Mouse (Mus musculus) ovary, postnatal 14 days (tissue): ENCODE measurements at regions not wholly inside any gene's neighbourhood (a gene's known extent, or its start where the extent isn't known, plus 50 kb on each side); places are given as distances from the start of the nearest gene placed in this dataset.

ENCODE experiments used
- DNase-seq: peaks from one replicate; pipeline ENCODE4 v3.0.0; 2022; ENCODE audit warnings: low spot score

DNA sequence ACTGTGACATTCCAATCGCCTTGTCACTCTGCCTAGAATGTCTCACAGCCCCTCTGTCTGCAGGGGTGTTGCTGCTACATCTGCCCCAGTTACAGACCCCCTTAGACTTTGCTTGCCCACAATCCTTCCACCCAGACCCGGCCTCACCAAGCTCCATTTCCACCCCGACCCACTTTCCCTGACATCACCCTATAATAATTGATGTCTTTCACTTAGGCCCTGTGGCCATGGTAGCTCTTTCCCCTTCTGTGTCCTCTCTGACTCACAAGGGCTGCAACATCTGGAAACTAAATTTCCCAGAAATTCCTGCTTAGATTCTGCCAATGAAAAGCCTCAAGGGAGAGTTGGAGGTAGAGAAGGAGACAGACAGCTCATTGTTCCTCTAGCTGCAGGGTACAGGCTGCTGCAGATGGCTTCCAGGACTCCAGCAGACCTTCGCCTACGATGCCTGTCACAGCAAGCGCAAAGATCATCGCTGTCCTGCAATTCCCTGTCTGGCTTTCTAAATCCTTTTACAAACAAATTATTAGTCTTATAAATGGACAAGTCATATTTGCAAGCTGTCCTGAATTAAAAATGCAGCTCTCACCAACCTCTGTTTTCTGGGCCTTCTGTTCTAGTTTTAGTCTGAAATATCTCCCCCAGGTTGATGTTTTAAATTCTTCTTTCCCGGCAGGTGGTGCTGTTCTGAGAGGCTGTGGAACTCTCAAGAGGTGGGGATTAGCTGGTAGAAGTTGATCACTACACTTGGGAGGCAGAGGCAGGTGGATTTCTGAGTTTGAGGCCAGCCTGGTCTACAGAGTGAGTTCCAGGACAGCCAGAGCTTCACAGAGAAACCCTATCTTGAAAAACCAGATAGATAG, 104.9 kb upstream of the Oxgr1 start:
- DNase-seq: no peak

DNA sequence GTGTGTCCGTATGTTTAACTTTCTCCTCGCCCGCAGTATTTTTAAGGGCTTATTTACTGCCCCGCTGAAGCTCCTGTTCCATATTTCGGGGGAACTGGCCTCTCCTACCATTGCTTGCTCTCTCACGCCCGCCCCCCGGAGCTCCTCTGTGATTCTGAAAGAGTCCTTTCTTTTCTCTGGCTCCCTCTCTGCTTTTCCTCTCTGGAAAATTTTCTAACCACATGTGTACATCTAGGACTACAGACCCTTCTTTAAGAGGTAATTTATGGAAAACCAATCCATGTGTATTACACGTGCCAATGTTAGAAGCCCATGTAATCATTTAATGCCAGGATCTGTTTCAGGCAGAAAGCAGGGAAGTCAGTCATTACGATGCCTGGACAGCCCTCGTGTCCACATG, 106.6 kb upstream of the Oxgr1 start:
- DNase-seq: no peak

DNA sequence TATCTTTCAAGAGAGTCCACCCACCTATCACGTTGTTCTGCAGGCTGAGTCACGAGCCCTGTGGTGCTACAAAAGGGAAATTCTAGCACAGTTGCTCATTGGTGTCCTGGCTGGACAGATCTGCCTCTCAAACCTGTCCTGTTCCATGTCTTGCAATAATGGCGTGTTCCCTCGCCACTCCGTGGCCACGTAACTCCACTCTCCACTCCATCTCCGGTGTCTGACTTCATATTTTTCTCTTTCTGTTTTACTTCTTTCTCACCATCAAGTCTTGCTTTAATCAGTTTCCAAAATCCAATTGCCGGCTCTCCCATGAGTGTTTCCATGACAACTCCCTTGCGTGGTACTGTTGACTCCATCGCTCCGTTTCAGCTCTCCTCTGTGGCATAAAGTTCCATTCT, 107.1 kb upstream of the Oxgr1 start:
- no peak for DNase-seq

DNA sequence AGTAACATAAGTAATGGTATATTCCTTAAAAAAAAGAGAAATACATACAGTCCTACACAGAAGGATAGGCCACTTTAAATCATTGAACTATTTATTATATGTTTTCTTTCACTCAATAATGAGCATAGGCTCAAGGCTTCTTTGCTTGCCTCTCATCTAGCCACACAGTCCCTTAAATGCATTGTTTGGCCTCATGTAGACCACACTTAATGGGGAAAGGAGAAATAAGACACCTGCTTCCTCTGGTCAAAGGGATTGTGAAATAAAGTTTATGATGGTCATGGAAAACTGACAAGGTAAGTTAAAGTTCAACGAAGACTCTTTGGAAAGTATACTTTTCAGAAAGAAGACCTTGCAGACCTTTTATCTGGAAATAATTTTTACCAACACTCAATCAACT, 108.4 kb upstream of the Oxgr1 start:
- DNase-seq: no peak

DNA sequence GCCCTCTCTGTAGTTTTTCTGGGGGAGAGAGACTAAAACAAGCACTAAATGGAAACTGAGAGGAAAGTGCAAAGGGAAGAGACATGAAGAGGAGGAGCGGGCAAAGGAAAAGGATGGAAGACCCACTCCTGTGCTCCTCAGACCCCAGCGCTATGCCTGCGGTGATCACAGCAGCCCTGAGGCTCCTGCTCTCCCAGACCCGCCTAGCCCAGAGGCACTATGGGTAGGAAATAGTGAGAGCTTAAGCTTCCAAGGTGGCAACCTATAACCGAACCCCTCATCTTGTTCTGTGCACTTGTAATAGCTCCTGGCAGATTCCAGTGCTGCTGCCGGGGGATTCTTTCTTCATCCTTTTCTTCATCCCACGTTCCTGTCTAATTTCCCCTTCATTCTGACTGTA, 112.2 kb upstream of the Oxgr1 start:
- DNase-seq: no peak

DNA sequence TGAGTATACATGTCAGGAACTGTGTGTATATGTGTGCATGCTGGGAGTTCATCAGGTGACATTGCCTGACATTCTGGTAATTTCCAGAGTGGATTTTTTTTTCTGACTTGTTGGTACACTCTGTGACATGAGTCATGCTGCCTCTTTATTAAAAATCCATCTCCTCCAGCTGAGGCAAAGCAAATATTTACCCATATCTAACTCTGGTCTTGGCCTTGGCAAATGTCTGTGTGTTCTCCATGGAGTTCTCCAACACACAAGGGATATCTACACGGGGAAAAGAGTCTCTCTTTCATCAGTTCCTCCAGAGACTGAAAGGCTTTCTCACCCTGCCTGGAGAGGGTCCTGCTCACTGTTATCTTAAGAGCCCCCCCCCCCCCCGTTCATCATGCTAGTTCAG, 111.3 kb upstream of the Mbnl2 start:
- no peak for DNase-seq

DNA sequence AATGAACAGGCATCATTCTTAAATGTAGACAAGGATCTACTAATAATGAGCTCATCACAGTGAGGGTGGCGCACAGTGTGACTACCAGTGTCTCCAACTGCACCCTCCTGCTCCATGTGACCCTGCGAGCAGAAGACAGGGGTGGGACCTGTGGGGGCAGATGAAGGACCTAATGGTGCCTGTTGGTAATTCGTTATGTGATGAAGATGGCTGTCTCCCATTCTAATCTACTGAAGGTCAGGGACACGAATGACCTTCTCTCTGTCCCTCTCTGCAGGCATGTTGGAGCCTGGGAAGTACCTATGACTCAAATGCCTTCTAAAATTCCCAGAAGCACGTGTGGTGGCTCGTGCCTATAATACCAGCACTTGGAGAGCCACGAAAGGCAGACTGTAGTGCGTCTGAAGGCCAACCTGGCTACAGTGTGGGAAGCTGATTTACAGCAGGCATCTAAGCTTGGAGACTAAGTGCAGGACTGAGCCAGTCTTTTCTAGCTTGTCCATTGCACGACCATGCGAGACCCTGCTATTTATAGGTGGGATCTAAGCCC, 109.9 kb upstream of the Mbnl2 start:
- DNase-seq: no peak

DNA sequence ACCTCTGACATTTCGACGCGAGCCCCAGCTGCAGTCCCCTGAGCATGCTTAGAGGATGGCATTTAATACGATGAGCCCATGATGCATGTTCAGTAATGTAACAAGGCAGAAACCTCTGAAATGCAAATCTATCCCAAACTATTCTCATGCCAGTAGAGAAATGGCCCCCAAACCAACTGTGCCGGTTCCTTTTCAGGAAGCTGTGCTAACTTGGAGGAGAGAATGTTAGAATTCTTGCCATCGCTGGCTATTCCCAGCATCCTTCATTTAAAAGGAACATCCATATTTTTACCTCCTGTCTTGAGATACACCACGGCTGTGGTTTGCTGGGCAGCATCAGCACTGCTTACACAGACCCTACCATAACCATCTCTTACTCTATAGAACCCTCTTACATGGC, 104.7 kb upstream of the Mbnl2 start:
- DNase-seq: no peak

DNA sequence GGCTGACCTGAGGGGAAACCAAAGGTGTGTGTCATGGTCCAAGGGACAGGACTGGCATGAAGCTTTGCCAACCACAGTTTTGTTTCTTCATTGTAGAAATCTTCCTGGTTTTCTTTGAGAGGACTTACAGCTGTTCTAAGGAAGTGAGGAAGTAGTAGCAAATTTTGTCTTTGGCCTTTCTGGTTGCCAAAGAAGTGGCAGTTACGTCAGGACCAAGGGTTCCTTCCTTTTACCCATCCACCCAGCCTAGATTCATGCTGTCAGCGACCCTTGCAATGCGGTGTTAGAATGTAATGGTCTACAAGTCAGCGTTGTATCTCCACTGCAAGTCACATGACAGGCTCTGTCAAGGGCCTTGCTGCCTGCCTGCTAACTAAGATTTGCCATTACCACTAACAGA, 103.4 kb upstream of the Mbnl2 start:
- no peak for DNase-seq

DNA sequence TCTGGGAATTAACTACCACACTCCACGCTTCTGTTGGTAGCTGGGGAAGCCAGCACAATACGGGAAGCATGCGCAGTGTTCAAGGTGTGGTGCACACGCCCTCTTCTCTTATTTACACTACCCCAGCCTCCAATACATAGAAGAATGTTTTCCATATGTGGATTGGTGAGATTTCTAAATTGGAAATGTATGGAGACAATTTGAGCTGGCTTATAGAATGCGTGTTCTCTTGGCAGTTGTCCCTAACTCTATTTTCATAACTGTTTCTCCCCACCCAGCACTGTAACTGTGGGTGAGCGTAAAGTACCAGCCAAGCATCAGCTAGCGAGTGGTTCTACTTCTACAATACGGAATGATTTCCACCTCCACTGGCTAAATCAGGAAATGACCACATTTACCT, 102.6 kb upstream of the Mbnl2 start:
- DNase-seq: no peak

DNA sequence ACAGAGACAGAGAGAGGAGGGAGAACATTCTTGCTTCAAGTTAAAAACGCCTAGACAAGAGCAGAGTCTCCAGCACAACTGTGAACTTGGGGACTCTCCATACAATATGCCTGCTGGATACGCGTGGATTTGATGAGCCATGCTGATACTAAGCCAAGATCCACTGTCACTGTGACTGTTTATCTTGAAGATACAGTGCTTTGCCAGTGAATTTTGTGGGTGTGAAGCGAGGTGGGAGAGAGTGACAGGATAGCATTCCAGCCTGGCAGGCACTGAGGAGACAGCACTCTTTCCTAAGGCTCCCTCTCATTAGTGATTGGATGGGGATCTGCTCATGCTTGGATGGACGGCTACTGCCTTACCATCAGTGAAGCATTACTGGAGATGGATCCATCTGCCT, 100.9 kb upstream of the Mbnl2 start:
- DNase-seq: no peak

DNA sequence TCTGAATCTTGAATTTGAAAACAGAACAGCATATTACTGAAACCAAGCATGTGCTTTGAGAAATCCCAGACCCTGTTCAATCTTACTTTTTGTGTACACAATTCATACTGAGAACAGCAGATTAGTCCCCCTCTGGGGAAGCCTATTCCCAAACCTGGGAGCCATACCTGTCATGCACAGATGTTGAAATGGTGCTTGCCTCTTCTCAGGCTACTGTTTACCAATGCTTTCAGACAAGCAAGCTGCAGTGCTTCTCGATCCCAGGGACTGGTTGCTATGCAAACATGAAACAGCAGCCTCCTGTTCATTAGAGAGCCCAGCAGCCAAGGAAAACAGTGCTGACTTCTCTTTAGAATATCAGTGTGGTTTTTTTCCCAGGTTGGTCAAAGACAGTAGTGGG, 80.3 kb upstream of the Mbnl2 start:
- DNase-seq: no peak

DNA sequence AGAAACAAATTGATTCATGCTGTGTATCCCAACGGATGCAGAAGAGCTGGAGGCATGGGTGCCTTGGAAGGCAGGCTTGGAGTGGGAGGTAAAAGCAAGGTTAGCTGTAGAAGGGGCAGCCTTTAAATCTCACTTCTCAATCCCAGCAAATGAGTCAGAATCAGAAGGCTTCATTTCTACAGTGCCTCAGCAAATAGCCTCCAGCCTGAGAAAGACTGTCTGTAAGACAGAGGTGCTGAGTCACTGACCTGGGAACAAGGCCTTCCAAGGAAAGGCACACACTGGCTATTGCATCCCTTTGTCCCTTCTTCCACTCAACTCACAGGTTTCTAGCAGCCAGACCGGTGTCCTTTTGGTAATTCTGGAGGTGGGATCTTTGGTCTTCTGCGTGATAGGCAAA, 63.7 kb upstream of the Mbnl2 start:
- no peak for DNase-seq

DNA sequence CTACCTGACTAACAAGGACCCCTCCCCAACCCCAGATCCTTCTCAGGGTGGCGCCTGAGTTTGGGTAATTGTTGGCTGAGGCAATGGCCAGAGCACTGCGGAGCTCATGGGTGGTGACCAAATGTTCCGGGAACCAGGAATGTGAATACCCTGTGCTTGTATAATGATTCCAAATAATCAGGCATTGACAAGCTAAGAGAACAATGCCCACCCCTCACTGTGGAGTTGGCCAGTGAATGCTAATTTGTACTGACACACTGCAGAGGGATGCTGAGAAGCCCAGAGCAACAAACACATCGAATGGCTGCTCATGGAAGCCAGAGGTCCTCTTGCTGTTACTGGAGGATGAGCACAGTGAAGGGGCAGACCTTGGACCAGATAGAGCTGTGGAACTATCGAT, 62.8 kb upstream of the Mbnl2 start:
- DNase-seq: no peak

DNA sequence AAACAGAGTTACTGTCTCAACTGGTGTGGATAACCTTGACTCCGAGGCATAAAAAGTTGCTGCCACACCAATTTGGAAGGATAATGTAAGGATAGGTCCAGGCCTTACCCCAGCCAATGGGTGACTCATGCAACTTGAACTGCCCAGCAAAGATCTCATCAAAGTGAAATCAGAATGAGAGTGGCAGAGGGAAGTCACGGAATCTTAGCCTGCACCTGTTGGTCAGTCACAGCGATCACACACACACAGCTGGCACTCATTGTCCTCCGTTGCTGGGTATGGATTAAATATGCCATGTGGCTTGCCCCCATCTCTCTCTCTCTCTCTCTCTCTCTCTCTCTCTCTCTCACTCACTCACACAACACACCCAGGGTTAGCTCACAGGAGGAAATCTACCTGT, 56.2 kb upstream of the Mbnl2 start:
- no peak for DNase-seq

DNA sequence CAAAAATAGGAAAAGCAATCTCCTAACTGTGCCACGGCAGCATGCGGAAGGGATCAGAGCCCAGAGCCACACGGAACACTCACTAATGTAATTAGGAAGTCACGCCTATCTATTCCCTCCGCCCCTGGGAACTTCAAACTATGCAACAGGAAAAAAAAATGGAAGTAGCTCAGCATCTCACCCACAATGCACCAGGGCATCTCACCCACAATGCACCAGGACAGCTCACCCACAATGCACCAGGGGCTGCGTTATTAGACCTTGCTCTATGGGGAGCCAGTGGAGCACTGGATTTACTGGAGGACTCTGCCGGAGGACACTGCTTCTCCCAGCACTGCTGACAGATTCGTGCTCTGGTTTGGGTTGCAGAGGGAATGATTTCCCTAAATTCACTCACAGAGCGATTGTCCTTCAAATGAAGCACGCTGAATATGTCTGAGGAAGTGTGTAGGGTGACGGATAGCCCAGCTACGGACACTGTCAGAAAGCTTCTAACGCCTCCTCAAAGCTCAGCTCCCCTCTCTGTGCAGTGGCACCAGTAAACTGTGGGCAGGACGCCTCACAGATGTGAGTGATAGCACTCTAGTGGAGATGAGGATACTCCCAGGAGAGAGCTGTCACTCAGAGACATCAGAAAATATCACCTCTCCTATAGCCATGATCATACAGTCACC, 51.8 kb upstream of the Mbnl2 start:
- DNase-seq: no peak

DNA sequence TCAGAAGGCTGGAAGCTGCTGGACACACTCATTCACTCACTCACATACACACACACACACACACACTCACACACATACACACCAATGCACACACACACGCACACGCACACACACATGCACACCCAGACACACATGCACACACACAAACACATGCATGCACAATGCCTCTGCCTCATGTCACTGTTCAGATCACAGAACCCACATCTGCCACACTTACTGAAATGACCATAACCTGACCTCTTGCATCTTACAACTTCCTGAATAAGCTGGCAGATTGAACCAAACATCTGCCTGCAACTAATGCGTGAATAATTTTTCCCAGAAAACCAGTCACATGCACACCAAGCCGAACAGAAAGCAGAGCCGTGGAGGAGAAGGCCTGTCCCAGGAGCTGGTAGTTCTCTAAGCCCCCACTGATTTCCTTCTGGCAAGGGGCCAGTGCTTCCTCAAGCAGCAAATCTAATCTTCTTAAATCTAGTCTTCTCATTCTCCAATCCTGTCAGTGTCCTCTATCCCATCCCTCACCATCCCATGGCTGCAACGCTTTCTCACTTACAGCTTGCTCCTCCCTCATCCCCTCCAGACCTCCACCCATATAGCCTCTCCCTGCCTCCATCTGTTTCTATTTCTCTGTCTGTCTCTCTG, 51.1 kb upstream of the Mbnl2 start:
- DNase-seq: no peak

DNA sequence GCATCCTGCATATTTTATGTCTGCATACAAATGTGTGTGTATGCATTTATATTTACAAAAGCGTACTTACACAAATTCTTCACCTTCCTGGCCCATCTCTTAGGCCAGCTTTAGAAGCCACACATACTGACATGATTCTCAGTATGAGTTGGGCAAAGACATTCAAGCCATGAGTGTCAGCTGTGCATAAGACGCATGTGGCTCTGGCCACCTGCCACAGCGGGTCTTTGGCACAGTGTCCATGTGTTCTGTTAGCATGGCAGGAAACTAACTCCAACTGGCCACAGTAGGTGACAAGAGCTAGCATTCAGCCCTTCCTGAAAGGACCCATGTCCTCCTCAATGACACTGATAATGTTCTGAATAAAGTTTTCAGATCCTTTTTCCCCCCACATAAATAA, 49.8 kb upstream of the Mbnl2 start:
- no peak for DNase-seq
